ENCODE assay signal across 9 mouse cellular contexts in genomic region chr6:65779689-65780233, GRCm38 (mm10). TPM values are rescaled to one million over a fixed set of nuclear protein-coding genes. Genes with fewer than 3 reads are reported as not detected.
DNase-seq lines count a peak whose midpoint lies in the region; ATAC-seq and TF ChIP-seq lines count a peak whose summit lies in the region.
"Had no signal": no experiment of that assay in that cellular context is flagged by ENCODE, and none has a peak within 500 bp of the region (broad histone marks: within the 10 kb centered on the region; RNA-seq: fewer than 3 reads in every experiment).

No protein-coding gene starts in this region.

- TF ChIP-seq POLR2A in bone marrow macrophage, adult 2 months (IDR thresholded peaks at IDR 0.05; ENCODE audit: borderline replicate concordance, low read depth, low read length) = no peak

- peak overlapping the region; percentile 62 for H3K4me2 ChIP-seq in heart, postnatal 0 days (ENCODE audit: low read depth, low read length)
- peak overlapping the region; percentile 91 for H3K4me2 ChIP-seq in hindbrain, embryonic 12.5 days (replicated peaks)
- peak overlapping the region; percentile 87 for H3K4me2 ChIP-seq in midbrain, embryonic 12.5 days (replicated peaks)

- H3K27ac ChIP-seq in heart, postnatal 0 days (ENCODE audit: low read depth) = peak overlapping the region; percentile 66
- no peak overlapping the region for H3K27ac ChIP-seq in bone marrow macrophage, adult 2 months (ENCODE audit: insufficient read depth, low read depth, low read length)
- H3K27ac ChIP-seq in hindbrain, embryonic 12.5 days = no peak overlapping the region
- H3K27ac ChIP-seq in midbrain, embryonic 12.5 days (replicated peaks) = no peak overlapping the region

- no peaks in the 10 kb centered on the region for H3K9me3 ChIP-seq in heart, postnatal 0 days (replicated peaks; ENCODE audit: control insufficient read depth, low read length)
- H3K9me3 ChIP-seq in hindbrain, embryonic 12.5 days (replicated peaks) = no peaks in the 10 kb centered on the region
- H3K9me3 ChIP-seq in midbrain, embryonic 12.5 days = no peaks in the 10 kb centered on the region
- H3K9me3 ChIP-seq: G1E had no signal

- DNase-seq in heart, postnatal 0 days (ENCODE audit: low spot score) = no peak
- no peak for DNase-seq in heart, adult 9 months (ENCODE audit: low spot score in 2 of 2)
- DNase-seq in layer of hippocampus, adult 8-10 months (ENCODE audit: low spot score in 2 of 2) = no peak
- DNase-seq in right cerebral cortex, postnatal 4 days = no peak
- no peak for DNase-seq in thymus, postnatal 14 days

- ATAC-seq in heart, postnatal 0 days (ENCODE audit: insufficient read depth, low read depth) = peak; percentile 3; the same call in 1 of the 2 replicates
- ATAC-seq in hindbrain, embryonic 12.5 days (ENCODE audit: low FRiP score) = no peak
- ATAC-seq in midbrain, embryonic 12.5 days (ENCODE audit: low FRiP score, low read depth) = no peak

- H3K4me3 ChIP-seq in heart, postnatal 0 days (ENCODE audit: low read depth, low read length) = peak overlapping the region; percentile 69
- H3K4me3 ChIP-seq in bone marrow macrophage, adult 2 months (ENCODE audit: insufficient read depth, low read length) = peak overlapping the region; percentile 83
- peak overlapping the region; percentile 64 for H3K4me3 ChIP-seq in hindbrain, embryonic 12.5 days
- H3K4me3 ChIP-seq in midbrain, embryonic 12.5 days = peak overlapping the region; percentile 63

- peaks cover 21% of the 10 kb centered on the region for H3K4me1 ChIP-seq in heart, postnatal 0 days (ENCODE audit: control insufficient read depth, insufficient read depth)
- peaks cover 5% of the 10 kb centered on the region; the same call in 1 of the 2 replicates for H3K4me1 ChIP-seq in bone marrow macrophage, adult 2 months (ENCODE audit: control insufficient read depth, insufficient read depth, low read length)
- H3K4me1 ChIP-seq in hindbrain, embryonic 12.5 days = peaks cover 11% of the 10 kb centered on the region
- peaks cover 7% of the 10 kb centered on the region; the same call in 1 of the 2 replicates for H3K4me1 ChIP-seq in midbrain, embryonic 12.5 days

- no peaks in the 10 kb centered on the region for H3K27me3 ChIP-seq in heart, postnatal 0 days (ENCODE audit: control insufficient read depth, insufficient read depth, low read length)
- H3K27me3 ChIP-seq in hindbrain, embryonic 12.5 days = no peaks in the 10 kb centered on the region
- no peaks in the 10 kb centered on the region for H3K27me3 ChIP-seq in midbrain, embryonic 12.5 days

- H3K9ac ChIP-seq in heart, postnatal 0 days (replicated peaks; ENCODE audit: low read depth, low read length) = peak overlapping the region; percentile 70
- H3K9ac ChIP-seq in hindbrain, embryonic 12.5 days = peak overlapping the region; percentile 79
- H3K9ac ChIP-seq in midbrain, embryonic 12.5 days (replicated peaks) = peak overlapping the region; percentile 81; the same call in 1 of the 2 replicates

- H3K36me3 ChIP-seq in heart, postnatal 0 days (replicated peaks; ENCODE audit: control insufficient read depth, insufficient read depth, low read length) = no peaks in the 10 kb centered on the region
- H3K36me3 ChIP-seq in hindbrain, embryonic 12.5 days = no peaks in the 10 kb centered on the region
- no peaks in the 10 kb centered on the region for H3K36me3 ChIP-seq in midbrain, embryonic 12.5 days
- H3K36me3 ChIP-seq: G1E had no signal

- no peak for TF ChIP-seq EP300 in heart, postnatal 0 days (IDR thresholded peaks at IDR 0.05; ENCODE audit: low read depth)

- WGBS in heart, postnatal 0 days = 81% methylated on average over 4 of the region's 4 CpGs
- 88% methylated on average over 4 of the region's 4 CpGs for WGBS in hindbrain, embryonic 12.5 days
- 92% methylated on average over 4 of the region's 4 CpGs for WGBS in midbrain, embryonic 12.5 days

- no peak for TF ChIP-seq CTCF in heart, postnatal 0 days (IDR thresholded peaks at IDR 0.05; ENCODE audit: low read depth)
- no peak for TF ChIP-seq CTCF in bone marrow macrophage, adult 2 months (IDR thresholded peaks at IDR 0.05; ENCODE audit: low read depth, low read length)

RNA-seq across cellular contexts. Expression of gene Prdm5, which starts 1.0 kb away (rescaled TPM):
- total RNA-seq in heart, postnatal 0 days (2014; rRNA removed; ENCODE audit: low replicate concordance) = 8.5 and 14.3 TPM in 2 replicates
- 12.5 and 12.6 TPM in 2 replicates for polyA plus RNA-seq in heart, postnatal 0 days (2015; fragmentation: Nextera tagmentation; extraction: Ambion mirVana)
- not detected in 2 replicates for polyA plus RNA-seq in bone marrow macrophage, adult 2 months (2012; ENCODE audit: insufficient read depth, insufficient read length, missing spikeins)
- polyA plus RNA-seq in hindbrain, embryonic 12.5 days (2016; fragmentation: Nextera tagmentation; extraction: Ambion mirVana) = 14.2 and 15.4 TPM in 2 replicates
- polyA plus RNA-seq in midbrain, embryonic 12.5 days (2016; fragmentation: Nextera tagmentation; extraction: Ambion mirVana) = 13.8 and 15.5 TPM in 2 replicates
- 10 to 100 TPM; 29.0 to 35.7 (median 33.2) TPM for total RNA-seq in layer of hippocampus, adult 8-10 months (2022)
- polyA plus RNA-seq: G1E had no signal

Comparison
In these comparisons a context has a peak if more than half of its experiments do, and no peak if none do; other contexts are left out.
1. RNA of gene Prdm5, which starts 1.0 kb away (polyA plus RNA-seq): 13.8 to 15.5 TPM in midbrain, embryonic 12.5 days, 14.2 to 15.4 TPM in hindbrain, embryonic 12.5 days and 12.5 to 12.6 TPM in heart, postnatal 0 days; not detected in bone marrow macrophage, adult 2 months; every median in the first group is over 10 times any median in the second.
2. Peak in every context shown above with its lines, with median percentiles within 50 percentile points of each other: H3K4me2 ChIP-seq, H3K4me3 ChIP-seq and H3K9ac ChIP-seq.